Mouse (Mus musculus) forebrain, embryonic 16.5 days (tissue): ENCODE results near the gene Rasl10a. TPM values are rescaled to one million over a fixed set of nuclear protein-coding genes. Genes with fewer than 3 reads are reported as not detected.

ENCODE experiments used
- ATAC-seq: fragments of 200-750 bp; cut with Nextera tagmentation; 2 replicates; pipeline ENCODE4 v1.8.0; 2017; ENCODE audit warnings: mild to moderate bottlenecking, moderate library complexity
- H3K27ac ChIP-seq: fragments of 300-500 bp; sonication (generic); 2 replicates; pipeline ENCODE4 v1.5.1; 2014; ENCODE audit warnings: low read length, control low read depth
- H3K27me3 ChIP-seq: fragments of 300-500 bp; sonication (generic); replicated peaks from 2 replicates; pipeline ENCODE4 v1.6.1; 2014; ENCODE audit warnings: low read length; ENCODE audit not compliant: control insufficient read depth, insufficient read depth
- H3K36me3 ChIP-seq: fragments of 300-500 bp; sonication (generic); 2 replicates; pipeline ENCODE4 v1.6.1; 2014; ENCODE audit not compliant: control insufficient read depth, insufficient read depth
- H3K4me1 ChIP-seq: fragments of 300-500 bp; sonication (generic); replicated peaks from 2 replicates; pipeline ENCODE4 v1.6.1; 2014; ENCODE audit warnings: low read length; ENCODE audit not compliant: control insufficient read depth, insufficient read depth
- H3K4me2 ChIP-seq: fragments of 300-500 bp; sonication (generic); 2 replicates; pipeline ENCODE4 v1.6.1; 2014; ENCODE audit warnings: mild to moderate bottlenecking, low read length, control low read depth
- H3K4me3 ChIP-seq: fragments of 300-500 bp; sonication (generic); replicated peaks from 2 replicates; pipeline ENCODE4 v1.5.1; 2014; ENCODE audit warnings: mild to moderate bottlenecking, low read length, control low read depth
- H3K9ac ChIP-seq: fragments of 300-500 bp; sonication (generic); replicated peaks from 2 replicates; pipeline ENCODE4 v1.6.1; 2014; ENCODE audit warnings: low read depth, low read length, control low read depth
- H3K9me3 ChIP-seq: fragments of 300-500 bp; sonication (generic); 2 replicates; pipeline ENCODE4 v1.6.1; 2016; ENCODE audit warnings: low read length; ENCODE audit not compliant: control insufficient read depth
- WGBS: fragments of 180-500 bp; shearing (Covaris S2); extraction: QIAGEN DNeasy Blood & Tissue Kit; methylation state at CpG from one replicate; pipeline ENCODE4 v1.1.7; 2014; 5-methylcytosine and 5-hydroxymethylcytosine counted together
- polyA plus RNA-seq: library from polyadenylated mRNA; unstranded; fragments of >200 nt; fragmentation: Nextera tagmentation; extraction: Ambion mirVana; gene quantifications from 2 replicates; pipeline ENCODE4 v1.2.1, GENCODE M21; 2015

The Rasl10a gene
- polyA plus RNA-seq, 1 experiment from 2014 or later, result 0.76 TPM

- Histone ChIP-seq H3K4me3 (no peak overlapping the region), H3K27ac (no peak overlapping the region), H3K4me2 (no peak overlapping the region), H3K9ac (no peak overlapping the region), H3K27me3 (no peaks in the 10 kb centered on the region), H3K36me3 (peaks cover 37% of the 10 kb centered on the region), H3K9me3 (no peaks in the 10 kb centered on the region), H3K4me1 (no peaks in the 10 kb centered on the region)
- no peak for ATAC-seq
- 100% methylated on average over 1 of the region's 1 CpGs for WGBS
These were observed 32.8 kb upstream of the Rasl10a start for GRCm38 (mm10) chr11:5025108-5025507.

GRCm38 (mm10) chr11:5028228-5028627, 29.7 kb upstream of the Rasl10a start:
- H3K9ac ChIP-seq, result no peak overlapping the region
- no peak overlapping the region for H3K4me3 ChIP-seq
- ATAC-seq, result no peak
- peaks cover 46% of the 10 kb centered on the region for H3K36me3 ChIP-seq
- H3K4me2 ChIP-seq, result no peak overlapping the region
- 82% methylated on average over 7 of the region's 7 CpGs for WGBS
- H3K27ac ChIP-seq, result no peak overlapping the region
- no peaks in the 10 kb centered on the region for H3K9me3 ChIP-seq
- H3K4me1 ChIP-seq, result no peaks in the 10 kb centered on the region
- no peaks in the 10 kb centered on the region for H3K27me3 ChIP-seq

GRCm38 (mm10) chr11:5032706-5033105, 25.2 kb upstream of the Rasl10a start:
- Histone ChIP-seq H3K4me2 (no peak overlapping the region), H3K36me3 (peaks cover 38% of the 10 kb centered on the region), H3K27ac (no peak overlapping the region), H3K27me3 (no peaks in the 10 kb centered on the region), H3K9me3 (no peaks in the 10 kb centered on the region), H3K9ac (no peak overlapping the region), H3K4me1 (no peaks in the 10 kb centered on the region; the same call in 1 of the 2 replicates), H3K4me3 (no peak overlapping the region)
- ATAC-seq, result no peak
- 90% methylated on average over 10 of the region's 10 CpGs for WGBS

GRCm38 (mm10) chr11:5033136-5033535, 24.8 kb upstream of the Rasl10a start:
- Histone ChIP-seq H3K36me3 (peaks cover 38% of the 10 kb centered on the region), H3K9me3 (no peaks in the 10 kb centered on the region)
- 79% methylated on average over 3 of the region's 3 CpGs for WGBS

GRCm38 (mm10) chr11:5035421-5035820, 22.5 kb upstream of the Rasl10a start:
- Histone ChIP-seq H3K27ac (no peak overlapping the region), H3K4me2 (no peak overlapping the region), H3K36me3 (peaks cover 40% of the 10 kb centered on the region), H3K9me3 (no peaks in the 10 kb centered on the region), H3K4me1 (no peaks in the 10 kb centered on the region; the same call in 1 of the 2 replicates), H3K4me3 (no peak overlapping the region), H3K27me3 (no peaks in the 10 kb centered on the region), H3K9ac (no peak overlapping the region)
- 81% methylated on average over 4 of the region's 4 CpGs for WGBS
- no peak for ATAC-seq

More at GRCm38 (mm10) chr11:5033136-5033535, 24.8 kb upstream of the Rasl10a start:
- Histone ChIP-seq H3K4me2 (no peak overlapping the region), H3K9ac (no peak overlapping the region), H3K4me1 (no peaks in the 10 kb centered on the region; the same call in 1 of the 2 replicates), H3K27me3 (no peaks in the 10 kb centered on the region), H3K27ac (no peak overlapping the region), H3K4me3 (no peak overlapping the region)
- no peak for ATAC-seq

- 77% methylated on average over 8 of the region's 8 CpGs for WGBS
These were observed 20.6 kb upstream of the Rasl10a start for GRCm38 (mm10) chr11:5037146-5037854.

GRCm38 (mm10) chr11:5040585-5040984, 17.3 kb upstream of the Rasl10a start:
- Histone ChIP-seq H3K4me1 (no peaks in the 10 kb centered on the region), H3K4me2 (no peak overlapping the region), H3K4me3 (no peak overlapping the region), H3K9me3 (no peaks in the 10 kb centered on the region), H3K27ac (no peak overlapping the region), H3K9ac (no peak overlapping the region), H3K27me3 (no peaks in the 10 kb centered on the region), H3K36me3 (peaks cover 21% of the 10 kb centered on the region)
- no peak for ATAC-seq
- 89% methylated on average over 5 of the region's 5 CpGs for WGBS

More at GRCm38 (mm10) chr11:5037146-5037854, 20.6 kb upstream of the Rasl10a start:
- Histone ChIP-seq H3K4me2 (no peak overlapping the region), H3K36me3 (peaks cover 32% of the 10 kb centered on the region), H3K27ac (no peak overlapping the region), H3K4me3 (no peak overlapping the region), H3K9ac (no peak overlapping the region), H3K9me3 (no peaks in the 10 kb centered on the region), H3K4me1 (no peaks in the 10 kb centered on the region; the same call in 1 of the 2 replicates), H3K27me3 (no peaks in the 10 kb centered on the region)
- no peak for ATAC-seq

GRCm38 (mm10) chr11:5041144-5041780, 16.7 kb upstream of the Rasl10a start:
- H3K36me3 ChIP-seq, result peaks cover 20% of the 10 kb centered on the region
- no peak overlapping the region for H3K27ac ChIP-seq
- H3K4me2 ChIP-seq, result no peak overlapping the region
- ATAC-seq, result no peak
- H3K4me3 ChIP-seq, result no peak overlapping the region
- WGBS, result 85% methylated on average over 18 of the region's 18 CpGs
- no peaks in the 10 kb centered on the region for H3K4me1 ChIP-seq
- H3K9me3 ChIP-seq, result no peaks in the 10 kb centered on the region
- H3K27me3 ChIP-seq, result no peaks in the 10 kb centered on the region
- no peak overlapping the region for H3K9ac ChIP-seq

- Histone ChIP-seq H3K9ac (no peak overlapping the region), H3K4me2 (no peak overlapping the region), H3K27me3 (no peaks in the 10 kb centered on the region), H3K27ac (no peak overlapping the region), H3K9me3 (no peaks in the 10 kb centered on the region), H3K36me3 (peaks cover 13% of the 10 kb centered on the region; the same call in 1 of the 2 replicates), H3K4me3 (no peak overlapping the region), H3K4me1 (no peaks in the 10 kb centered on the region)
- 91% methylated on average over 8 of the region's 8 CpGs for WGBS
- no peak for ATAC-seq
These were observed 15.1 kb upstream of the Rasl10a start for GRCm38 (mm10) chr11:5042645-5043381.
